Comparison of ENCODE assay signal across 10 mouse cellular contexts in genomic region chr8:45508521-45509104, GRCm38 (mm10). TPM values are rescaled to one million over a fixed set of nuclear protein-coding genes. Genes with fewer than 3 reads are reported as not detected.
DNase-seq lines count a peak whose midpoint lies in the region; ATAC-seq and TF ChIP-seq lines count a peak whose summit lies in the region.
"Had no signal": no experiment of that assay in that cellular context is flagged by ENCODE, and none has a peak within 500 bp of the region (broad histone marks: within the 10 kb centered on the region; RNA-seq: fewer than 3 reads in every experiment).

No protein-coding gene starts in this region.

- WGBS in forebrain, embryonic 14.5 days, result 8% methylated on average over 7 of the region's 7 CpGs
- 79% methylated on average over 7 of the region's 7 CpGs for WGBS in limb, embryonic 14.5 days
- WGBS in liver, postnatal 0 days (ENCODE audit: insufficient replicate concordance), result 70% methylated on average over 7 of the region's 7 CpGs

- peak overlapping the region; percentile 45 for H3K4me3 ChIP-seq in forebrain, embryonic 14.5 days (ENCODE audit: low read depth, low read length)
- peak overlapping the region; percentile 26 for H3K4me3 ChIP-seq in limb, embryonic 14.5 days (replicated peaks; ENCODE audit: low read length)
- H3K4me3 ChIP-seq in liver, postnatal 0 days (ENCODE audit: low read depth, low read length), result no peak overlapping the region
- H3K4me3 ChIP-seq: erythroblast, embryonic 14.5 days; lung, embryonic 15.5 days had no signal

- TF ChIP-seq POLR2A in limb, embryonic 14.5 days (IDR thresholded peaks at IDR 0.05; ENCODE audit: borderline replicate concordance, extremely low read depth, insufficient read depth, insufficient read length), result no peak

- peak overlapping the region; percentile 51 for H3K4me2 ChIP-seq in forebrain, embryonic 14.5 days (ENCODE audit: low read length)
- peak overlapping the region; percentile 35 for H3K4me2 ChIP-seq in limb, embryonic 14.5 days (replicated peaks; ENCODE audit: low read depth, low read length, severe bottlenecking)
- no peak overlapping the region for H3K4me2 ChIP-seq in liver, postnatal 0 days (ENCODE audit: low read depth, low read length)

- peak; percentile 11 for DNase-seq in right cerebral cortex, adult 18-20 months
- DNase-seq in right cerebral cortex, postnatal 25 days, result no peak
- peak; percentile 42 for DNase-seq in forebrain, embryonic 14.5 days (ENCODE audit: low spot score)
- DNase-seq in limb, embryonic 14.5 days (ENCODE audit: low spot score), result no peak
- no peak for DNase-seq in liver, postnatal 0 days
- no peak for DNase-seq in adrenal gland, adult 2 months
- no peak for DNase-seq in adrenal gland, postnatal 36 days

- H3K36me3 ChIP-seq in forebrain, embryonic 14.5 days (ENCODE audit: control insufficient read depth, insufficient read depth, low read length), result no peaks in the 10 kb centered on the region
- H3K36me3 ChIP-seq in limb, embryonic 14.5 days (ENCODE audit: control insufficient read depth, insufficient read depth, low read length), result no peaks in the 10 kb centered on the region
- no peaks in the 10 kb centered on the region for H3K36me3 ChIP-seq in liver, postnatal 0 days (replicated peaks; ENCODE audit: insufficient read depth, low read length)
- H3K36me3 ChIP-seq: lung, embryonic 15.5 days had no signal

- peak overlapping the region; percentile 72 for H3K9ac ChIP-seq in forebrain, embryonic 14.5 days (ENCODE audit: low read length)
- H3K9ac ChIP-seq in limb, embryonic 14.5 days (ENCODE audit: low read depth, low read length, severe bottlenecking), result peak overlapping the region; percentile 32; the same call in 1 of the 2 replicates
- no peak overlapping the region for H3K9ac ChIP-seq in liver, postnatal 0 days (replicated peaks)
- H3K9ac ChIP-seq: lung, embryonic 15.5 days had no signal

- TF ChIP-seq CTCF in liver, postnatal 0 days (IDR thresholded peaks at IDR 0.05; ENCODE audit: low read depth), result no peak

- peaks cover 15% of the 10 kb centered on the region for H3K4me1 ChIP-seq in forebrain, embryonic 14.5 days (ENCODE audit: control insufficient read depth, insufficient read depth, low read length)
- no peaks in the 10 kb centered on the region for H3K4me1 ChIP-seq in limb, embryonic 14.5 days (ENCODE audit: control insufficient read depth, insufficient read depth, low read length)
- no peaks in the 10 kb centered on the region for H3K4me1 ChIP-seq in liver, postnatal 0 days (ENCODE audit: insufficient read depth)

- H3K9me3 ChIP-seq in forebrain, embryonic 14.5 days (replicated peaks; ENCODE audit: control insufficient read depth, low read length), result no peaks in the 10 kb centered on the region
- no peaks in the 10 kb centered on the region for H3K9me3 ChIP-seq in limb, embryonic 14.5 days (ENCODE audit: control insufficient read depth, low read length)
- H3K9me3 ChIP-seq in liver, postnatal 0 days (ENCODE audit: low read length), result no peaks in the 10 kb centered on the region
- H3K9me3 ChIP-seq: lung, embryonic 15.5 days had no signal

- peak overlapping the region; percentile 90; the same call in 1 of the 2 replicates for H3K27ac ChIP-seq in forebrain, embryonic 14.5 days (ENCODE audit: low read depth, low read length)
- no peak overlapping the region for H3K27ac ChIP-seq in limb, embryonic 14.5 days (replicated peaks; ENCODE audit: low read depth, low read length)
- H3K27ac ChIP-seq in liver, postnatal 0 days (ENCODE audit: low read depth), result no peak overlapping the region
- H3K27ac ChIP-seq: lung, embryonic 15.5 days had no signal

- H3K27me3 ChIP-seq in forebrain, embryonic 14.5 days (replicated peaks; ENCODE audit: control insufficient read depth, insufficient read depth, low read length), result no peaks in the 10 kb centered on the region
- no peaks in the 10 kb centered on the region for H3K27me3 ChIP-seq in limb, embryonic 14.5 days (ENCODE audit: control insufficient read depth, insufficient read depth, low read length)
- no peaks in the 10 kb centered on the region for H3K27me3 ChIP-seq in liver, postnatal 0 days (ENCODE audit: insufficient read depth, low read length)

- TF ChIP-seq EP300 in liver, postnatal 0 days (IDR thresholded peaks at IDR 0.05; ENCODE audit: low read depth), result no peak

- peak; percentile 27; the same call in 1 of the 2 replicates for ATAC-seq in forebrain, embryonic 14.5 days
- no peak for ATAC-seq in limb, embryonic 14.5 days (ENCODE audit: low FRiP score, low read depth)
- ATAC-seq in liver, postnatal 0 days, result no peak
- ATAC-seq: inflammation-experienced regulatory T-cells, adult 6 months had no signal

RNA-seq across cellular contexts. Expression of gene Sorbs2, which starts 1.0 kb away (rescaled TPM):
- 72.8 and 78.0 TPM in 2 replicates for polyA plus RNA-seq in forebrain, embryonic 14.5 days (2014; fragmentation: Nextera tagmentation; extraction: Ambion mirVana)
- 52.7 and 63.3 TPM in 2 replicates for polyA plus RNA-seq in limb, embryonic 14.5 days (2012; rRNA removed)
- 54.1 and 60.6 TPM in 2 replicates for polyA plus RNA-seq in limb, embryonic 14.5 days (2014; fragmentation: Nextera tagmentation; extraction: Ambion mirVana)
- 11.9 and 13.3 TPM in 2 replicates for polyA plus RNA-seq in liver, postnatal 0 days (2015; fragmentation: Nextera tagmentation; extraction: Ambion mirVana)
- total RNA-seq in adrenal gland, adult 2 months (2021), result 100 to 1,000 TPM; 131 to 138 TPM
- polyA plus RNA-seq in adrenal gland, adult 2 months (2012; rRNA removed), result 61.1 and 73.9 TPM in 2 replicates
- 100 to 1,000 TPM; 117 to 150 TPM for total RNA-seq in adrenal gland, postnatal 36 days (2021)

Comparison
In these comparisons a context has a peak if more than half of its experiments do, and no peak if none do; other contexts are left out.
1. DNase-seq: peak in right cerebral cortex, adult 18-20 months (single experiment) and forebrain, embryonic 14.5 days (single experiment); none in right cerebral cortex, postnatal 25 days (single experiment), limb, embryonic 14.5 days (single experiment), liver, postnatal 0 days (single experiment), adrenal gland, adult 2 months (single experiment) and adrenal gland, postnatal 36 days (0 of 2).